Mouse (Mus musculus): ENCODE results near the gene Trim25.

GRCm38 (mm10) chr11:89009066-89009465 lies 9.9 kb downstream of the Trim25 start:
- TF ChIP-seq CTCF (IDR thresholded peaks at IDR 0.05; ENCODE audit: low read depth): no peak
- no peak for TF ChIP-seq EP300 (IDR thresholded peaks at IDR 0.05; ENCODE audit: low read depth)

Measured in heart, postnatal 0 days (tissue).